Mouse (Mus musculus): ENCODE data around the gene Ccdc38.

The Ccdc38 gene

DNA sequence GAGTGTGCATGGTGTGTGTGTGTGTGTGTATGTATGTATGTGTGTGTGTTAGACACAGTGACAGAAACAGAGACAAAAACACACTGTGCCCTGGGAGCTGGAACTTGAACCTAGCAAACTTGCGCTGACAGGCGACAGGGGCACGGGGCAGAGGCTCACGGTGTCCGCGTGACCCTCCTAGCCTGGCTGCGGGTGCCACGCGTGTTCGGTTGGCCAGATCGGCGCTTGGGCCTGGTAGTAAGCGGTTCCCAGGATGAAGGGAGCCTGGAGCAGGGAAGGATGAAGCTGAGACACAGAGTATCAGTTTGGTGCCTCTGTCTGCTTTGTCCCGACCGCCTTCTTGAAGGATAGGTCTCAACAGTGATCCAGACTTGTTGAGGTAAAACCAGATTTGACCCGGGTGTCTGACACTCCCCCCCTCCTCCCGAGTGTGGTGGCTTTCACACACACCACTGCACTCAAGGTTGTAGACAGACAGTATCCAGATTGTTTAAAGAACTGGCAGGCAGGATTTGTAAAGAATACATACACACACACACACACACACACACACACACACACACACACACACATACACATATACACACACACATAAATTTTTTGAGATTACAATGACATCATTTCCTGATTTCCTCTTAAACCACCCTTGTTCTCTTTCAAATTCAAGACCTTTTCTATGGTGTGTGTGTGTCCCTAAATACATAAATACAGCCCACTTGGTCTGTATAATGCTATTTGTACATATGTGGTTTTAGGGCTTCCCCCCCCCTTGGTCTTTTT lies at the start of gene Ccdc38:
Gene Ccdc38, plus strand, starts transcription at position 202 of the 780 bp plus-strand sequence.
- DNase-seq (ENCODE audit: extremely low read depth, low read depth) = no peak

DNA sequence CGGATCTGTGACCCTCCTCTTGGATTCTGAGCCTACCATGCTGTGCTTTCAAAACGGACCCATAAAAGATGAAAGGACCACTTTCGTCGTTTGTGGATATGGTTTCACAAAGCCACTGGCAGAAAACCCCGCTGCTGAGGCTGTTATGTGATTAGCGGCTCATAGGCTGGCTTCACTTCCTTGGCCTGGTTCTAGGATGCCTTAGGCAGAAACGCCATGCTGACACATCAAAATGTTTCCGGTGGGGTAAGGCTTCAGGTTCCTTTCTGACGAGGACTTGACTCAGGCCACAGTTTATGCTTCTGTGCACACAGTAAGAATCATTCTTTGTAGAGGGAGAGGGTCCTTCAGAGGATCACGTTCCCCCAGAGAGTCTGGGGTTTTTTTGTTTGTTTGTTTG lies 39.6 kb upstream of the Ccdc38 start:
- no peak for DNase-seq (ENCODE audit: extremely low read depth, low read depth)

DNA sequence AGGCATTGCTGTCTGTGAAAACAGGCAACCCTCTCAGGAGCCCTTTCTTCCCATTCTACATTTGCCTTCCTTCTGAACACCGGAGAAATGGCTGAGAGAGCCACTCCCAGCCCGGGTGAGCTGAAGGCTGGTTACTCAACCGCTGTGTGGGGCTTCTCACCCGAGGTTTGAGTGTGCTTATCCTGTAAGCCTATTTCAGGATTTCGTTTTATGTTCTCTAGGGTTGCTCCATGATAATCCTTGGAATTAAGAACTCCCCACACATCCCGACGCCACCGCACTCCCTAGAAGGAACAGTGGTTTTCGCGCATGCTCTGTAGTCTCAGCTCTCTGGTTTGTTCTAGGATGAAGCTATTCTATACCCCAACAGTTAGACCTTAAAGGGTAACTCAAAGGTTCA lies 39.1 kb upstream of the Ccdc38 start:
- no peak for DNase-seq (ENCODE audit: extremely low read depth, low read depth)

DNA sequence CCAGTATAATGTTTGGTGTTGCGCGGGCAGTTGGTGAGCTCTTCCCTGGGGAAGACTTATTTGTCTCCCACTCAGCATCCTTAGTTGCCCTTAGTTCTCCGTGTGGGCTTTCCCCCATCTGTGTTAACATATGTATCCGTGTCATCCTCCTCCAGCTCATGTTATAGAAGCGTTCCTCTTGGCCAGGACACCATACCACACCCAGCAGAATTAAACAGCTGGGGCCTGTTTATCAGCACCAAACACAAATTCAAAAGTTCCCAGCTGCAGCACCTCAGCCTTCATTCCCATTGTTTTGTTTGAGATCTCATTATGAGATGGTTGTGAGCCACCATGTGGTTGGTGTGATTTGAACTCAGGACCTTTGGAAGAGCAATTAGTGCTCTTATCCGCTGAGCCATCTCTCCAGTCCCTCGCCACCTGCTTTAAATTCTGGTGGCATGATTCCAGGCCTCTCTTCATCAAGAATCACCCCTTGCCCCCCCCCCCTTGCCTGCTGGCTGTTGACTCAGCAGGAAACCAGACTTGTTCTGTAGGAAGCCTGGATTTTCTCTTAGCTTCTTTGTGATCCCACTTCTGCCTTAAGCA lies 32.0 kb upstream of the Ccdc38 start:
- DNase-seq (ENCODE audit: extremely low read depth, low read depth) = no peak

DNA sequence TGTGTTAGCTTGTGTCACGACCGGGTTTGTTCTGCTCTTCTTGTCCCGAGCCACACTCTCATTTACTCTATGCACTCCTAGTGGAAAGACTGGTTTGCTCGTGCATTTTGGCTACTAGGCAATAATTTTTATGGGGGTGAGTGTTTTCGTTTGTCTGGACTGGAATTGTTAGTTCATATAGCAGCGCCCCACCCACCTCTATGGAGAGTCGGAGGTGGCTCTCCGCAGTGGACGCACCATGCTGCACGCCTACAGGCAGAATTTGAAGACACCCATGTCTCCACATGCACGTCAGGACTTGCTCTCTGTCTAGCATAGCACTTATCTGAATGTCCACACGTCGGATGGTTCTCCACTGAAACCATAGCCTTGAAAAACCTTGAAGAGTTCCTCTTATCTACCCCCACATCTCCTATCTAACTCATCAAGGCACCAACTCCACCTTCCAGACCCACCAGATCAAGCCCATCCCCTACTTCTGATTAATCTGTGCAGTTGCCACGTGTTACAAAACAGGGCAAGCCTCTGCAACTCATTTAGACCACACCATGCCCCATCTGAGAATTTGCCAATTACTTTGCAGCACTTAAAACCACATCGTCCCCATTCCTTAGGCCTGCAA lies 30.8 kb upstream of the Ccdc38 start:
- no peak for DNase-seq (ENCODE audit: extremely low read depth, low read depth)

DNA sequence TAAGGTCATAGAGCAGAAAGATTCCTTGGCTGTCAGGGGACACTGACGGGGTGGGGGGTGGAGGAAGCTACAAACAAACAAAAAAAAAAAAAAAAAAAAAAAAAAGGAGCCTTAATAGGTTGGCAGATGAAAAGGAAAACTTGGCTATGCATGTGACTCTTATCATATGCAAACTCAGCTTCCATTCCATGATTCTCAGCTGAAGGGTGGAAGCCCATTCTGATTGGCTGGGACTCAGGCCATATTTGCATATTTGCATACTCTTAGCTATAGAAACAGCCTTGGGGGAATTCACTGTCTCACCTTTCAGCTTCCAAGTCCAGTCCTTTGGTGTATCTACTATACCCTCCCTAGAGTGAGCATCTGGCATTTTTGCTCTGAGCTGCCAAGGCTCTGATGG lies 25.0 kb upstream of the Ccdc38 start:
- DNase-seq (ENCODE audit: extremely low read depth, low read depth) = peak; percentile 64

DNA sequence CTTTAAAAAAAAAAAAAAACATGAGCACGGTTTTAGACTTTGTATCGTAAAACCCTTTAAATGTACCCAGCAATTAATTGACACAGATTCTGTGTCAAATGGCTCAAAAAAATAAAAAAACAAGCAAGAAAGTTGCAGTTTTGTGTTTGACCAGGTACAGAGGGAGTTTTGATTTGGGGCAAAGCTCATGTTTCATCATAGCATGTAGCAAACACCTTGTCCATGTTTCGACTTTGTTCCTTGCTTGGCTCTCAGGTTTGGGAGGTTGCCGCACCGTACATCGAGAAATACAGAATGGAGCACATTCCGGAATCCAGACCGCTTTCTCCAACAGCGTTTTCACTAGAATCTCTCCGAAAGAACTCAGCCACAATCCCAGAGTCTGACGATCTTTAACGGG lies 24.5 kb upstream of the Ccdc38 start:
- DNase-seq (ENCODE audit: extremely low read depth, low read depth) = no peak

DNA sequence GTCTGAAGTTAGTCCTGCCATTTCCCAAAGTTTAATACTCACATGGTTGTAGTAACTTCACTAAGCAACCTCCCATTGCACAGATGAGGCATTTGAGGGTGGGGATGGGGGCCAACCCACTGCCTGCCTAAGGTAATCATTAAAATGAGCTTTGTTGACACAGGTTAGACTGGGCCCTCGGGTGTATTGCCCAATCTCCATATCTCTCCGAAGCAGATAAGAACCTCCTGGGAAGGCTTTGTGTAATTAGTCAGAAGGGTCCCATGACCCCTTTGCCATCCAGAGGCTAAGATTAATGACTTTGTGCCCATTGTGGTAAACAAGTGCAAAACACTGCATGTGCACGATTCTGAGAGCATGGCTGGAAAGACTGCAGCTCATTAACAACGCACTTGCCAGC lies 22.7 kb upstream of the Ccdc38 start:
- no peak for DNase-seq (ENCODE audit: extremely low read depth, low read depth)

DNA sequence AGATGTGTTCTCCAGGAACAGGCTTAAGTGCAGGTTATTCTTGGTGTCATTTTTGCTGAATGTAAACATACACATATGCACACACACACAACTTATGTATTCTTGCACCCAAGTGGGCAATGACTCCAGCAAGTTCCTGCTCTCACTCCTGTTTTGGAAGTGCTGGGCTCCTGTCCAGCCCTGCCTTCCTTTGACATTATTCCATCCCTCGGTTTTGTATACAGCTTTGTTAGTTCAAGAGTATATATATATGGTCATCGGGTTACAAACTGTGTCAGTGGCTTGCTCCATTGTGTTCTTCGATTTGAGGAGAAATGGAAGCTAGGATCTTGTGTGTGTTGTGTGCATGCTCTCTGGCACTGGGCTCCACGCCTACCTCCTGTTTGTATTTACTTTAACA lies 22.2 kb upstream of the Ccdc38 start:
- no peak for DNase-seq (ENCODE audit: extremely low read depth, low read depth)

DNA sequence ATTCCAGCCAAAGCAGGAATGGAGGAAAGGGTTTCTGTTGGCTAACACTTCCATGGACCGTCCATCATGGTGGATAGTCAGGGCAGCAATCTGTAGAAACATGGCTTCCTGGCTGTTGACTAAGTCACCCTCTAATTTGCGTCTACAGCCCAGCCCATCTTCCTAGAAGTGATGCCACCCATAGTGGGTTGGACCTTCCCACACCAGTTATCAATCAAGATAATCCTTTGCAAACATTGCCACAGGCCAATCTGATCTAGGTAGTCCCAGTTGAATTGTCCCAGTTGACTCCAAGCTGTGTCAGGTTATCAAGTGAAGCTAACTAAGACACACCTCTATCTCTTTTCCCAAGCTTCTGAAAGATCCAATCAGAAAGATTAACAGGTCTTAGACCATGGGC lies 21.8 kb upstream of the Ccdc38 start:
- DNase-seq (ENCODE audit: extremely low read depth, low read depth) = no peak

DNA sequence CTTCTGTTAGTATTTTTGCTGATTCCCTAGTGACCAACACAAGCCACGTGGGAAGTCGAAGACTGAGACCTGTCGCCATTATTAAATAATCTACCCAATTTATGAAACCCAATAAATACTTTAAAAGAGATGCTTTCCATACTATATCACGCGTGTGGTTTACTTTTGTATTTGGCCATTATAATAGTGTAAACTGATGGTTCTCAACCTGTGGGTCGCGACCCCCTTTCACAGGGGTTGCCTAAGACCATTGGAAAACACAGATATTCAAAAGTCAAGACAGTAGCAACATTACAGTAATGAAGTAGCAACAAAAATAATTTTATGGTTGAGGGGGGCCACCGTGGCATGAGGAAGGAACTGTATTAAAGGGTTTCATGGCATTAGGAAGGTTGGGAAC lies 21.3 kb upstream of the Ccdc38 start:
- DNase-seq (ENCODE audit: extremely low read depth, low read depth) = no peak

DNA sequence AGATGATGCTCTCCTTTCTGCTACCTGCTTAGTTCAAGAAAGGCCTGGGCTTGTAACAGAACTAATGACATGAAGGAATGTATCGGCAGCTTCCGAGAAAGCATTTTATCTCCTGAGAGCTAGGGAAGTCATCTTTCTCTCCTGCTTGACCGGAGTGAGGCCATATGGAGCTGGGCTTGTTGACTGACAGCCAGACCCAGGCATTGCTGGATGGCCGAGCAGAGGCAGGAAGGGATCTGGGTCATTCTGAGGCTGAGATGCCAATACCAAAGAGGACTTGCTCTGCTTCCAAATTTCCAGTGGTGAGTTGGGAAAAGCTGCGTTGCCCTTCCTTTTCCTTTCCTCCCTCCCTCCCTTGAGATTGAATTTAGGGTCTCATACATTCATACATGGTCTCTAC lies 20.7 kb upstream of the Ccdc38 start:
- no peak for DNase-seq (ENCODE audit: extremely low read depth, low read depth)

DNA sequence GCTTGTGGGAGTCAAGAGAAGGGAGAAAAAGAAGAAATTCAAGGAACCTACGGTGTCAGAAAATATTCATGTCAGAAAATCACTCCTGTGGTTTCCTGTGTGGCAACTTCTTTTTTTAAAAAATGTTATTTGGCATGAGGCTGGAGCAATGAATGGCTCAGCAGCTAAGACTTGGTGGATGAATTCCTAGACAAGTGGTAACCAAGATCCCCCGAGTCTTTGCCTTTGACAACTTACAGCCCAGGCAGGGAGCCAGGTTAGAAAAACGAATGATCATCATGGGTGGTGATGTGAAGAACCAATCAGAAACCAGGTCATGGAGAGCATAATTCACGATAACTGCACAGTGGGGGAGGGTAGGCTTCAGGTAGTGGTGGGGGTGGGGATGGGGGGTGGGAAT lies 19.4 kb upstream of the Ccdc38 start:
- DNase-seq (ENCODE audit: extremely low read depth, low read depth) = no peak

DNA sequence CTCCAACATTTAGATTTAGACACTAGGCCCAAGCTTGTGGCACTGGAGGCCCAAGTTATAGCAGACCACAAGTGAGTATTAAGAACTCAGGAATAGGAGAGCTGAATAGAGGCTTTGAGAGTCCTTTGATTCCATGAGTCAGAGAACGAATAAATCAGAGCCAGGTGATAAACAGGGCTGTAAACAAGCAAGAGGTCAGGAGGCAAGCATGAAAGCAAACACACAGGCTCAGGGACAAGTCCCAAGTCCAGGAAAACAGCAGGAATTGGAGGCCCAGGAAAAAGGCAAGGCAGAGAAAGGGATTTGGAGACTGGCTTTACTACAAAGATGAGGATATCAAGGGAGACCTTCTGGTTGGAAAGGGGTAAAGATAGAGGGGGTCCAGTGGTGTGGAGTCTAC lies 15.1 kb upstream of the Ccdc38 start:
- no peak for DNase-seq (ENCODE audit: extremely low read depth, low read depth)

DNA sequence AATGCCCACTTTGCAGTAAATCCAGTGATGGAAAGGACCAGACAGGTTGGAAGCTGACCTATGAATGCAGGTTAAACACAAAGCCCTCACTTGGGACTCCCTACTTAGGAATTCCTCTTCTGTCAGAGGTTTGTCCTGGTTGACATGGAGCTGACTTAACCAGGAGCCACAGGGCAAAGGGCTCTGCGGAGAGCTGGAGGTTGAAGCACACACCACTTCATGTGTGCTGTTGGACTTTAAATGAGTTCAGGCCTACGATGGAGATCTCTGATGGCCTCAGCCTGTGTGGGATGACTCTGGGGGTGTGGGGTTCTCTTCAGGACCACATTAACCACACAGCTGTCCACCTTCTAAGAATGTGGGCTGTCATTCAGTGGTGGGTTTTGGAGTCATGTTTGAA lies 2.1 kb upstream of the Ccdc38 start:
- no peak for DNase-seq (ENCODE audit: extremely low read depth, low read depth)

DNA sequence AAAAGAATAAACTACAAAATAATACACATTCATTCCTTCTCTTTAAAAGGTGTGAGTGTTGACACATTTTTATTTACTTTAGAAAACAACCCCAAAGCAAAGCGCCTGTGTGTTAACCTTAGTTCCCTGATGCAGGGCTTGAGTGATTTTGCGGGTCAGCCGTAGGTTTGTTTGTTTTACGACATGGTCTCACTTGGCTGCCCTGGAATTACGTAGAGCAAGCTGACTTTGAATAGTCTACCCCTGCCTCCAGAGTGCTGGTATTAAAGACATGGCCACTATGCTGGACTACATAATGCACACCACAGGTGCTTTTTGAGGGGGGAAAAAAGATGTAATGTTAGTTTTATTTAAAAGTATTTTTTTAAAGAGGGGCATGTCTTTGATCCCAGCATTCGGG lies 1.6 kb upstream of the Ccdc38 start:
- DNase-seq (ENCODE audit: extremely low read depth, low read depth) = no peak

DNA sequence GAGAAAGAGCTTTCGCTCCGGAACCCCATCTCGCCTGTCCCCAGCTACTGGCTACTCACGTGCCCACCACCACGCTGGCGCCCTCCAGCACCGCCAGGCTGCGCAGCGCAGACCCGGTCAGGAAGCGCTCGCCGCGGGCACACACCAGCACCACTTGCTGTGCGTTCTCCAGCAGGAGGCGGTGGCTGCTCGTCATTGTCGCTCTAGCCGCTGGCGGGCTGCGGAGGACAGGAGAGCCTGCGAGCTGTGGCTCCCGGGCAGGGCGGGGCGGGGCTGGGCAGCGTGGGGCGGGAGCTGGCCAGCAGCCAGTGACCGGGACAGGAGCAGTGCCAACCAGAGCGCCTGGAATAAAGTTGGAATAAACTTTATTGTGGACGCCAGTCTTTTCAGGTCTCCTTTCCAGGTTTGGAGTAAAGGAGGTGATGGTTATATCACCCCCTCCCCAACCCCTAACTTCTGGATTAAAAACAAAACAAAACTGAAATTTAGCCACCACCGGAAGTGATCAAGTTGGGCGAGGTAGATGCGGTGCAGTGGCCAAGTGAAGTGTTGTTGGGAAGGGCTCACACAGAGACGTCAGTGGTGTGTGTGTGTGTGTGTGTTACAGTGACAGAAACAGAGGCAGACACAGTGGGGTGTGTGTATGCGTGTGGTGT lies 529 bp upstream of the Ccdc38 start, which contains the start of gene Amdhd1:
Gene Amdhd1, minus strand, starts transcription at position 259 of the 656 bp plus-strand sequence.
- DNase-seq (ENCODE audit: extremely low read depth, low read depth) = peak; percentile 56

DNA sequence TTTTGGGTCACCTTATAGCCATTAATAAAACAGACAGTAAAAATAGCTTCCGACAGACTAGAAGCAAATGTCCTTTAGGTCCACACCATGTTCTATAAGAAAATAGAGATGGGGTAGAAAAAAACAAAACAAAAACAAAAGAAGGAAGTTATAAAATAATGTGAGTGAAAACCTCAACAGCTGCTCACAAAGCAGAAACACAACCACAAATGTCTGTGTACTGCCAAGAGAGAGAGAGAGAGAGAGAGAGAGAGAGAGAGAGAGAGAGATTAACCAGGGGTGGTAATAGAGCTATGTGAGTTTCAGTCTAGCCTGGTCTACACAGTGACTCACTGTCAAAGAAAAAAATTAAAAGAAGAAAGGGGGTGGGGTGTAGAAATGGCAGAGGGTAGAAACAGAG lies 1.2 kb downstream of the Ccdc38 start:
- DNase-seq (ENCODE audit: extremely low read depth, low read depth) = peak; percentile 50

DNA sequence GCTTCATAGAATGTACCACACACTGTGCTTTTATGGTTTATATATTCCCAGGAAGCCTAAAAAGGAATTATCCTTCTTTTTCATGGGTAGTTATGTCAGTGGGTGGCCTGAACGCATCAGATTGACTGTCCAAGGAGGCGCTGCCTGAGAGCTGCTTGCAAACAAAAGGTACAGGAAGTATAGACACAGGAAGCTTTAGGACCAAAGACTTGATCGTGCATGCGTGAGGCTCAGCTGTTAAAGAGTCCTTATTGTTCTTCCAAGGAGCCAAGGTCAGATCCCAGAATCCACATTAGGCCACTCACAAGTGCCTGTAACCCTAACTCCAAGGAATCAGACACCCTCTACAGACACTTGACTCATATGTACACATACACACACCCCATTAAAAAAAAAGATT lies 1.9 kb downstream of the Ccdc38 start:
- DNase-seq (ENCODE audit: extremely low read depth, low read depth) = no peak

DNA sequence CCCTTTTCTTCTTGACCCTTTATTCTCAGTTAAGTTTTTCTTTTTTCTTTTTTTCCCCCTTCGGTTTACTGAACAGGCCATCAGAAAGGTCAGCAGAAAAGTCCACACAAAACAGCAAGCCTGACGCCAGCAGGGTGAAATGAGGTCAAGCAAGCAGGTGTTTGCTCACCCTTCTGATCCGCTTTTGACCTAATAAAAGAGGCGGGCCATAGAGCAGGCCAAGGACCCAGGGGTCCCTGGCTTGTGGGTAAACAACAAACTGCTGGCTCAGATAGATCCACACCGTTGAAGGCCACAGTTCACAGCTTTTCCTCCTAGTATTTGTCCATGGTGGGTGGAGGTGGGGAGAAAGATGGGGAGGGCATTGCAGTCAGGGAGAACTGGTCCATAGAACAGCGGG lies 2.7 kb downstream of the Ccdc38 start:
- no peak for DNase-seq (ENCODE audit: extremely low read depth, low read depth)

DNA sequence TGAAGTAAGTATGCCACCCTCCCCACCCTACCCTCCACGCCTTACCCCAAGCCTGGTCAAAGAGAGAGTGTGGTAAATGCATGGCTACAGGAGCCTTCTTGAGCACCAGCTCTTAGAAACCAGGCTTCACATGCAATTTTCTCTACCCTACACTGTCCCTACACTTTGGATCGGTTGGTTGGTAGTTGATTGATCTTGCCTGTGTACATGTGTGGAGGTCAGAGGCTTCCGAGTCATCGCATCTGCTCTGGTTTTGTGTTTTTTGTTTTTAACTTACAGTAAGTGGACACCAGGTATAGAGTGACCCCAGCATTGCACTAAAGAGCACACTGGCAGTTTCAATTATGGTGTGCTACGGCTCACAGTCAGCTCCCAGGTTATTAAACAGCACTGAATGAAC lies 3.7 kb downstream of the Ccdc38 start:
- no peak for DNase-seq (ENCODE audit: extremely low read depth, low read depth)

DNA sequence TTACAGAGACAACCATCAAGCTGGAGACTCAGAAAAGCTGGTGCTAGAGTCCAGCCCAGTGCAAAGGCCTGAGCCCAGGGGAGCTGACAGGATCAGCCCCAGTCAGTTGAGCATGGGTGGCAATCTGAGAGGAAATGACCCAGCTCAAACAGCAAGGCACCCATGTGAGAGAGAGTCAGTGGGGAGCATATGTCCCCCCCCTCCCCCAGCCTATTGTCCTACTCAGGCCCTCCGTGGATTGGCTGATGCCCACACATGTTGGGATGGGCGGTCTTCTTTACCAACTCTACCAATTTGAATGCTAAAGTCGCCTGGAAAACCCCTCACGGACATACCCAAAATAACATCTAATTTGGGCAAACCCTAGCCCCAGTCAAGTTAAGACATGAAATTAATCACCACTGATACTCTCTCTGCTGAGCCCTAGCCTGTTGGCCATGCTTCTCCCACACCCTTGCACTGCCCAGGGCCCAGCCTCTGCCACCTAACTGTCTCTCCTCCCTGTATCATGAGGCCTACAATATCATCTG lies 7.4 kb downstream of the Ccdc38 start:
- DNase-seq (ENCODE audit: extremely low read depth, low read depth) = no peak

Measured in MEL-GATA-1-ER (cell line).